In the genomic region with DNA sequence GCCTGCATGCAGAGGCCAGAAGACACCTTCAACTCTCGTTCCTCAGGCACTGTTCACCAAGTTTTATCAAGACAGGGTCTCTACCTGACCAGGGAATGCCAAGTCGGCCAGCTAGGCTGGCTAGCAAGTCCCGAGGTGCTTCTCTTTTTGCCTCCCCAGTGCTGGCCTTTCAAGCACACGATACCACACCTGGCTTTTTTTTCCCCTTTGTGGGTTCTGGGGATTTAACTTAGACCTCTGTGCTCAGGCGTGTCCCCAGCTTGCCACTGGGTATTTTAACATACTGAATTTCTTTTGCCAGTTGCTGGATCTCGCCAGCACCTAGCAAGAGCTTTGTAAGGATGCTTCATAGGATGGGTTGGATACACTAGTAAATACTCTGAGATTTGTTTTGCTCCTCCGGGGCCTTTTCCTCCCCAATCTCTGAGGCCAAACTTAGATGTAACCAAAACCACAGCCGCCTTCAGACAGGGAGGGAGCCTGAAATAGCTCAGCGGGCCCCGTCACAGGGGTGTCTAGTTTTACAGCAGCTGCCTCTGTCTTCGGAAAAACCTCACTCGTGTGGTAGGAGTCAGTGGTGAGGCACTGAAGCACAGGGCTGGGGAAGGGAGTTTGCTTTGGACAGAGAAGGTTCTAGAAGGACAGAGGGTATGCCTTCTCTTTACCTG, we compare ENCODE assay signal across 10 mouse cellular contexts. TPM values are rescaled to one million over a fixed set of nuclear protein-coding genes. Genes with fewer than 3 reads are reported as not detected.
A peak's percentile ranks its signal among the peaks of the same experiment; 100 is the strongest.
DNase-seq lines count a peak whose midpoint lies in the region; ATAC-seq lines count a peak whose summit lies in the region.
"Had no signal": no experiment of that assay in that cellular context is flagged by ENCODE, and none has a peak within 500 bp of the region (broad histone marks: within the 10 kb centered on the region; RNA-seq: fewer than 3 reads in every experiment).

No protein-coding gene starts in this region.

- WGBS in limb, embryonic 13.5 days: 62% methylated on average over 12 of the region's 12 CpGs
- WGBS in limb, embryonic 10.5 days: 86% methylated on average over 12 of the region's 12 CpGs
- WGBS in embryonic facial prominence, embryonic 14.5 days: 48% methylated on average over 12 of the region's 12 CpGs

- peak; percentile 52; the same call in 1 of the 2 replicates for ATAC-seq in limb, embryonic 13.5 days (ENCODE audit: low FRiP score, low read depth)
- ATAC-seq in embryonic facial prominence, embryonic 14.5 days (ENCODE audit: low read depth): peak; percentile 78
- ATAC-seq in megakaryocyte, adult 5-6 weeks (ENCODE audit: poor library complexity, severe bottlenecking): peak; percentile 53

- H3K27ac ChIP-seq in limb, embryonic 13.5 days: no peak overlapping the region
- no peak overlapping the region for H3K27ac ChIP-seq in limb, embryonic 10.5 days
- peak overlapping the region; percentile 52; the same call in 1 of the 2 replicates for H3K27ac ChIP-seq in embryonic facial prominence, embryonic 14.5 days (replicated peaks; ENCODE audit: low read depth, low read length)

- H3K9me3 ChIP-seq in limb, embryonic 13.5 days: no peaks in the 10 kb centered on the region
- H3K9me3 ChIP-seq in limb, embryonic 10.5 days (replicated peaks): no peaks in the 10 kb centered on the region
- H3K9me3 ChIP-seq in embryonic facial prominence, embryonic 14.5 days (ENCODE audit: control insufficient read depth, low read length): no peaks in the 10 kb centered on the region

- H3K4me2 ChIP-seq in limb, embryonic 13.5 days (replicated peaks): no peak overlapping the region
- H3K4me2 ChIP-seq in embryonic facial prominence, embryonic 14.5 days (ENCODE audit: low read depth, low read length): no peak overlapping the region

- no peak overlapping the region for H3K9ac ChIP-seq in limb, embryonic 13.5 days
- no peak overlapping the region for H3K9ac ChIP-seq in embryonic facial prominence, embryonic 14.5 days (ENCODE audit: low read depth, low read length)

- no peaks in the 10 kb centered on the region for H3K36me3 ChIP-seq in limb, embryonic 13.5 days
- no peaks in the 10 kb centered on the region for H3K36me3 ChIP-seq in limb, embryonic 10.5 days
- no peaks in the 10 kb centered on the region for H3K36me3 ChIP-seq in embryonic facial prominence, embryonic 14.5 days (ENCODE audit: control insufficient read depth, insufficient read depth, low read length)

- DNase-seq in limb, embryonic 10.5 days (ENCODE audit: low spot score): no peak
- peak; percentile 80 for DNase-seq in embryonic facial prominence, embryonic 14.5 days (ENCODE audit: low spot score)
- peak; percentile 58 for DNase-seq in thymus, postnatal 14 days
- no peak for DNase-seq in adrenal gland, adult (ENCODE audit: inconsistent age in 2 of 2, low spot score in 1 of 2)
- no peak for DNase-seq in adrenal gland, postnatal 25 days
- no peak for DNase-seq in retina, postnatal 1 day
- DNase-seq: kidney, postnatal 14 days had no signal

- H3K4me3 ChIP-seq in limb, embryonic 13.5 days: no peak overlapping the region
- H3K4me3 ChIP-seq in limb, embryonic 10.5 days: no peak overlapping the region
- no peak overlapping the region for H3K4me3 ChIP-seq in embryonic facial prominence, embryonic 14.5 days (ENCODE audit: low read depth, low read length)
- H3K4me3 ChIP-seq: erythroblast, embryonic 14.5 days had no signal

- H3K27me3 ChIP-seq in limb, embryonic 13.5 days: no peaks in the 10 kb centered on the region
- no peaks in the 10 kb centered on the region for H3K27me3 ChIP-seq in limb, embryonic 10.5 days (ENCODE audit: low read depth, poor library complexity, severe bottlenecking)
- H3K27me3 ChIP-seq in embryonic facial prominence, embryonic 14.5 days (replicated peaks; ENCODE audit: control insufficient read depth, insufficient read depth, low read length): no peaks in the 10 kb centered on the region

- H3K4me1 ChIP-seq in limb, embryonic 13.5 days: peaks cover 28% of the 10 kb centered on the region
- no peaks in the 10 kb centered on the region for H3K4me1 ChIP-seq in limb, embryonic 10.5 days
- H3K4me1 ChIP-seq in embryonic facial prominence, embryonic 14.5 days (ENCODE audit: control insufficient read depth, insufficient read depth, low read length): peaks cover 26% of the 10 kb centered on the region

RNA-seq across cellular contexts. Expression of a gene that starts 33.7 kb away (rescaled TPM):
- polyA plus RNA-seq in limb, embryonic 13.5 days (2015; fragmentation: Nextera tagmentation; extraction: Ambion mirVana): 1.9 and 2.7 TPM in 2 replicates
- 0.91 and 0.95 TPM in 2 replicates for polyA plus RNA-seq in limb, embryonic 10.5 days (2016; fragmentation: Nextera tagmentation; extraction: Ambion mirVana)
- 3.0 and 3.6 TPM in 2 replicates for polyA plus RNA-seq in embryonic facial prominence, embryonic 14.5 days (2014; fragmentation: Nextera tagmentation; extraction: Ambion mirVana)
- total RNA-seq in megakaryocyte, adult 5-6 weeks (2015): 26.8 and 27.9 TPM in 2 replicates
- total RNA-seq in megakaryocyte, adult 5-6 weeks (2017): 13.7 and 23.3 TPM in 2 replicates
- total RNA-seq in adrenal gland, postnatal 25 days (2021): 3.7 and 5.5 TPM in 2 replicates

Comparison
In these comparisons a context has a peak if more than half of its experiments do, and no peak if none do; other contexts are left out.
1. DNase-seq: peak in embryonic facial prominence, embryonic 14.5 days (single experiment) and thymus, postnatal 14 days (single experiment); none in limb, embryonic 10.5 days (single experiment), adrenal gland, adult (0 of 2), adrenal gland, postnatal 25 days (single experiment) and retina, postnatal 1 day (single experiment).
2. Peak in every context shown above with its lines, with median percentiles within 50 percentile points of each other: ATAC-seq.